16 mouse cellular contexts compared by ENCODE assay signal in the genomic region with DNA sequence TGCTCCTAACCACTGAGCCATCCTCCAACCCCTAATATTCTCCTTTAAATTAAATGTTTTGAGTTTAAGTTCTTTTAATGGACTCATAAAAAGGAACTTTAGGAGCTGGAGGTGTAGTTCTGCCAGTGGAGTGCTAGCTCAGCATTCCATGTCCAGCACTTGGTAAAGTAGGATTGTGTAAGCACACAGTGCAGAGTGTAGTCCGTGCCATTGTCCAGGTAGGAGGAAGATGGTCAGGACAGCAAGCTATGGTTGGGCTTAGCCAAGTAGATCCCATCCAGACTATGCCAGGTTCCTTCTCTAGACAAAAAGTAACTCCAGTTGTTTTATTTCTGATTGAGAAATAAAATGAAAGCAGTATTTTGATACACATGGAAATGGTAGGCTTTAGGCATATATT.
"Had no signal": no experiment of that assay in that cellular context is flagged by ENCODE, and none has a peak within 500 bp of the region (broad histone marks: within the 10 kb centered on the region; RNA-seq: fewer than 3 reads in every experiment).

No protein-coding gene starts in this region.

- H3K4me2 ChIP-seq: kidney, embryonic 15.5 days; lung, embryonic 15.5 days; midbrain, embryonic 11.5 days had no signal

- DNase-seq: layer of hippocampus, postnatal 36 days; lung, adult 18-20 months; lung, postnatal 14 days; lung, postnatal 4 days; midbrain, embryonic 14.5 days; right cerebral cortex, adult 18-20 months; right cerebral cortex, postnatal 14 days; right cerebral cortex, postnatal 4 days; thymus, adult 2 months; thymus, postnatal 14 days; thymus, postnatal 4 days had no signal

- H3K27me3 ChIP-seq: kidney, embryonic 15.5 days; lung, embryonic 15.5 days had no signal

- H3K4me1 ChIP-seq: lung, embryonic 15.5 days had no signal

- H3K9ac ChIP-seq: kidney, embryonic 15.5 days; lung, embryonic 15.5 days had no signal

- H3K4me3 ChIP-seq: kidney, embryonic 15.5 days; left cerebral cortex, adult 2 months; lung, embryonic 15.5 days had no signal

- H3K27ac ChIP-seq: kidney, embryonic 15.5 days; left cerebral cortex, adult 2 months; lung, embryonic 15.5 days; stomach, postnatal 0 days had no signal

- H3K9me3 ChIP-seq: kidney, embryonic 15.5 days; lung, embryonic 15.5 days had no signal
